Mouse (Mus musculus) liver, embryonic 15.5 days (tissue): ENCODE measurements around the gene Vmn2r78. TPM values are rescaled to one million over a fixed set of nuclear protein-coding genes. Genes with fewer than 3 reads are reported as not detected.
"Not testable (repeated sequence)": the region's sequence is repeated elsewhere in the genome, so short reads cannot be mapped to it uniquely, and the experiment has no call there.

Source experiments
- ATAC-seq: fragments of 200-750 bp; cut with Nextera tagmentation; 2 replicates; pipeline ENCODE4 v1.8.0; 2017; ENCODE audit warnings: moderate number of reproducible peaks, mild to moderate bottlenecking, moderate library complexity; ENCODE audit not compliant: insufficient read depth
- H3K27ac ChIP-seq: fragments of 300-500 bp; sonication (generic); replicated peaks from 2 replicates; pipeline ENCODE4 v1.5.1; 2015; ENCODE audit warnings: mild to moderate bottlenecking, inconsistent platforms
- H3K27me3 ChIP-seq: fragments of 300-500 bp; sonication (generic); 2 replicates; pipeline ENCODE4 v1.6.1; 2015; ENCODE audit warnings: mild to moderate bottlenecking, inconsistent platforms
- H3K36me3 ChIP-seq: fragments of 300-500 bp; sonication (generic); replicated peaks from 2 replicates; pipeline ENCODE4 v1.6.1; 2015; ENCODE audit warnings: moderate library complexity, mild to moderate bottlenecking, inconsistent platforms
- H3K4me1 ChIP-seq: fragments of 300-500 bp; sonication (generic); replicated peaks from 2 replicates; pipeline ENCODE4 v1.6.1; 2015; ENCODE audit warnings: inconsistent platforms
- H3K4me2 ChIP-seq: fragments of 300-500 bp; sonication (generic); 2 replicates; pipeline ENCODE4 v1.6.1; 2015; ENCODE audit warnings: moderate library complexity, mild to moderate bottlenecking, inconsistent platforms
- H3K4me3 ChIP-seq: fragments of 300-500 bp; sonication (generic); replicated peaks from 2 replicates; pipeline ENCODE4 v1.5.1; 2015; ENCODE audit warnings: mild to moderate bottlenecking, inconsistent platforms
- H3K9ac ChIP-seq: fragments of 300-500 bp; sonication (generic); 2 replicates; pipeline ENCODE4 v1.6.1; 2015; ENCODE audit warnings: moderate library complexity, mild to moderate bottlenecking, inconsistent platforms
- H3K9me3 ChIP-seq: fragments of 300-500 bp; sonication (generic); replicated peaks from 2 replicates; pipeline ENCODE4 v1.6.1; 2016; ENCODE audit warnings: inconsistent platforms
- WGBS: fragments of 180-500 bp; shearing (Covaris S2); methylation state at CpG from one replicate; pipeline ENCODE4 v1.1.7; 2015; ENCODE audit warnings: mixed read lengths; ENCODE audit not compliant: insufficient replicate concordance; 5-methylcytosine and 5-hydroxymethylcytosine counted together
- polyA plus RNA-seq: library from polyadenylated mRNA; unstranded; fragments of >200 nt; fragmentation: Nextera tagmentation; extraction: Ambion mirVana; gene quantifications from 2 replicates; pipeline ENCODE4 v1.2.1, GENCODE M21; 2015

The Vmn2r78 gene
- not detected in 2 replicates for polyA plus RNA-seq

GRCm38 (mm10) chr7:86914794-86915193, at the start of gene Vmn2r78:
Vmn2r78 (plus strand) TSS chr7:86915094.
- H3K9me3 ChIP-seq, H3K36me3 ChIP-seq, ATAC-seq, H3K27me3 ChIP-seq, H3K4me3 ChIP-seq, H3K9ac ChIP-seq, H3K4me1 ChIP-seq, H3K4me2 ChIP-seq, H3K27ac ChIP-seq: not testable (repeated sequence)
- WGBS: 62% methylated on average over 2 of the region's 2 CpGs

- Histone ChIP-seq H3K9ac (no peak overlapping the region), H3K36me3 (no peaks in the 10 kb centered on the region)
Measured at GRCm38 (mm10) chr7:86889470-86890469, 25.1 kb upstream of the Vmn2r78 start.

GRCm38 (mm10) chr7:86937288-86937687, 22.4 kb downstream of the Vmn2r78 start:
- H3K27me3 ChIP-seq: no peaks in the 10 kb centered on the region
- H3K9me3 ChIP-seq: 0 out of 2 replicates have a peak, but pooled peaks cover 3% of the 10 kb centered on the region
- no peak overlapping the region for H3K9ac ChIP-seq
- WGBS: 46% methylated on average over 5 of the region's 5 CpGs
- H3K4me1 ChIP-seq: no peaks in the 10 kb centered on the region
- H3K27ac ChIP-seq: no peak overlapping the region
- H3K36me3 ChIP-seq: no peaks in the 10 kb centered on the region
- H3K4me2 ChIP-seq: no peak overlapping the region
- no peak for ATAC-seq
- H3K4me3 ChIP-seq: no peak overlapping the region

More at GRCm38 (mm10) chr7:86889470-86890469, 25.1 kb upstream of the Vmn2r78 start:
- no peak overlapping the region for H3K4me2 ChIP-seq
- 0 out of 2 replicates have a peak overlapping the region, but pooled peaks have one; percentile 29 for H3K27ac ChIP-seq
- no peak overlapping the region for H3K4me3 ChIP-seq
- no peaks in the 10 kb centered on the region for H3K4me1 ChIP-seq
- peak; percentile 89 for ATAC-seq
- WGBS: 55% methylated on average over 4 of the region's 4 CpGs
- H3K9me3 ChIP-seq: no peaks in the 10 kb centered on the region
- no peaks in the 10 kb centered on the region for H3K27me3 ChIP-seq

GRCm38 (mm10) chr7:86994700-86995099, 79.8 kb downstream of the Vmn2r78 start:
- Histone ChIP-seq H3K4me2 (no peak overlapping the region), H3K4me1 (no peaks in the 10 kb centered on the region), H3K27ac (no peak overlapping the region), H3K36me3 (no peaks in the 10 kb centered on the region), H3K4me3 (no peak overlapping the region), H3K9ac (no peak overlapping the region), H3K9me3 (no peaks in the 10 kb centered on the region), H3K27me3 (no peaks in the 10 kb centered on the region)
- ATAC-seq: no peak
- 14% methylated on average over 1 of the region's 1 CpGs for WGBS

GRCm38 (mm10) chr7:86995815-86996214, 80.9 kb downstream of the Vmn2r78 start, which contains the start of gene Vmn2r79:
Vmn2r79 (plus strand) TSS chr7:86996115.
- not testable (repeated sequence) for H3K27me3 ChIP-seq, H3K4me1 ChIP-seq, H3K36me3 ChIP-seq, H3K4me3 ChIP-seq, H3K4me2 ChIP-seq, H3K27ac ChIP-seq, H3K9me3 ChIP-seq, H3K9ac ChIP-seq, ATAC-seq
- 63% methylated on average over 1 of the region's 1 CpGs for WGBS

Other genes starting within 250 kb of the Vmn2r78 start
- gene Olfr292, start 226.8 kb upstream of the Vmn2r78 start, polyA plus RNA-seq: not detected in 2 replicates
- 0.03 TPM in 1 of 2 replicates, not detected in the other for gene Folh1, start 139.2 kb upstream of the Vmn2r78 start, polyA plus RNA-seq
- gene Vmn2r77, start 120.1 kb upstream of the Vmn2r78 start, polyA plus RNA-seq: not detected in 2 replicates
- not detected in 2 replicates for gene Vmn2r79, start 81.0 kb downstream of the Vmn2r78 start, polyA plus RNA-seq